Mouse (Mus musculus) kidney, postnatal 0 days (tissue): ENCODE results near the gene Coq4. TPM values are rescaled to one million over a fixed set of nuclear protein-coding genes. Genes with fewer than 3 reads are reported as not detected.

Experiments used
- ATAC-seq: fragments of 200-750 bp; cut with Nextera tagmentation; replicated peaks from 2 replicates; pipeline ENCODE4 v1.8.0; 2017; ENCODE audit warnings: low read depth, moderate number of reproducible peaks, moderate TSS enrichment, moderate library complexity; ENCODE audit not compliant: low FRiP score
- DNase-seq: peaks from one replicate; pipeline ENCODE4 v3.0.0-alpha.2; 2016; ENCODE audit warnings: low spot score
- H3K27ac ChIP-seq: fragments of 300-500 bp; sonication (generic); 2 replicates; pipeline ENCODE4 v1.5.1; 2014; ENCODE audit warnings: mild to moderate bottlenecking
- H3K27me3 ChIP-seq: fragments of 300-500 bp; sonication (generic); 2 replicates; pipeline ENCODE4 v1.6.1; 2014; ENCODE audit warnings: low read length, mixed read lengths; ENCODE audit not compliant: insufficient read depth
- H3K36me3 ChIP-seq: fragments of 300-500 bp; sonication (generic); 2 replicates; pipeline ENCODE4 v1.6.1; 2014; ENCODE audit warnings: low read length, mixed read lengths; ENCODE audit not compliant: insufficient read depth
- H3K4me1 ChIP-seq: fragments of 300-500 bp; sonication (generic); replicated peaks from 2 replicates; pipeline ENCODE4 v1.6.1; 2014; ENCODE audit warnings: antibody characterized with exemption, low read length, mixed read lengths; ENCODE audit not compliant: insufficient read depth
- H3K4me2 ChIP-seq: fragments of 300-500 bp; sonication (generic); 2 replicates; pipeline ENCODE4 v1.6.1; 2014; ENCODE audit warnings: mild to moderate bottlenecking, low read length, moderate library complexity, mixed read lengths
- H3K4me3 ChIP-seq: fragments of 300-500 bp; sonication (generic); replicated peaks from 2 replicates; pipeline ENCODE4 v1.5.1; 2014; ENCODE audit warnings: low read depth, low read length
- H3K9ac ChIP-seq: fragments of 300-500 bp; sonication (generic); 2 replicates; pipeline ENCODE4 v1.6.1; 2014; ENCODE audit warnings: low read depth, low read length
- H3K9me3 ChIP-seq: fragments of 300-500 bp; sonication (generic); replicated peaks from 2 replicates; pipeline ENCODE4 v1.6.1; 2016; ENCODE audit warnings: low read length, inconsistent platforms, mixed read lengths
- CTCF ChIP-seq: IDR thresholded peaks from 2 replicates; pipeline ENCODE4 v1.5.1; 2016; ENCODE audit warnings: antibody characterized with exemption, low read depth, mild to moderate bottlenecking, moderate library complexity
- WGBS: fragments of 180-500 bp; shearing (Covaris S2); extraction: QIAGEN DNeasy Blood & Tissue Kit; methylation state at CpG from one replicate; pipeline ENCODE4 v1.1.7; 2014; 5-methylcytosine and 5-hydroxymethylcytosine counted together
- polyA plus RNA-seq: library from polyadenylated mRNA; unstranded; fragments of >200 nt; fragmentation: Nextera tagmentation; extraction: Ambion mirVana; gene quantifications from 2 replicates; pipeline ENCODE4 v1.2.1, GENCODE M21; 2015

Gene Coq4
- polyA plus RNA-seq: 29.3 and 31.1 TPM in 2 replicates

GRCm38 (mm10) chr2:29787104-29787917, at the start of gene Coq4:
Coq4 (plus strand) TSS chr2:29787493.
- Histone ChIP-seq H3K27ac (peak within 1 kb of the TSS; percentile 70), H3K4me1 (peaks cover 3% of the 10 kb centered on the region; the same call in 1 of the 2 replicates), H3K27me3 (no peaks in the 10 kb centered on the region), H3K9ac (peak within 1 kb of the TSS; percentile 70), H3K4me3 (peak within 1 kb of the TSS; percentile 68), H3K9me3 (no peaks in the 10 kb centered on the region), H3K36me3 (peaks cover 42% of the 10 kb centered on the region), H3K4me2 (peak within 1 kb of the TSS; percentile 90)
- 2% methylated on average over 31 of the region's 31 CpGs for WGBS
- ATAC-seq: peak; percentile 84
- DNase-seq: peak; percentile 97
- TF ChIP-seq CTCF: no peak

- H3K9ac ChIP-seq: no peak overlapping the region
- H3K36me3 ChIP-seq: peaks cover 39% of the 10 kb centered on the region; the same call in 1 of the 2 replicates
- no peak overlapping the region for H3K4me2 ChIP-seq
- no peak overlapping the region for H3K4me3 ChIP-seq
- no peaks in the 10 kb centered on the region for H3K9me3 ChIP-seq
- ATAC-seq (no peak), DNase-seq (no peak)
- 73% methylated on average over 4 of the region's 4 CpGs for WGBS
- no peak for TF ChIP-seq CTCF
- no peaks in the 10 kb centered on the region for H3K27me3 ChIP-seq
- H3K4me1 ChIP-seq: no peaks in the 10 kb centered on the region
- no peak overlapping the region; the same call in 1 of the 2 replicates for H3K27ac ChIP-seq
Measured at GRCm38 (mm10) chr2:29738799-29739198, 48.5 kb upstream of the Coq4 start.

GRCm38 (mm10) chr2:29739368-29739767, 47.9 kb upstream of the Coq4 start:
- H3K36me3 ChIP-seq: peaks cover 35% of the 10 kb centered on the region; the same call in 1 of the 2 replicates
- no peak for ATAC-seq
- WGBS: 69% methylated on average over 5 of the region's 5 CpGs

GRCm38 (mm10) chr2:29741207-29741606, 46.1 kb upstream of the Coq4 start:
- Histone ChIP-seq H3K9me3 (no peaks in the 10 kb centered on the region), H3K36me3 (peaks cover 20% of the 10 kb centered on the region; the same call in 1 of the 2 replicates), H3K4me1 (no peaks in the 10 kb centered on the region), H3K9ac (no peak overlapping the region), H3K4me3 (no peak overlapping the region), H3K27me3 (no peaks in the 10 kb centered on the region), H3K4me2 (no peak overlapping the region), H3K27ac (no peak overlapping the region)
- 91% methylated on average over 6 of the region's 6 CpGs for WGBS
- TF ChIP-seq CTCF: no peak
- ATAC-seq: no peak
- DNase-seq: no peak

More at GRCm38 (mm10) chr2:29739368-29739767, 47.9 kb upstream of the Coq4 start:
- Histone ChIP-seq H3K4me1 (no peaks in the 10 kb centered on the region), H3K4me3 (no peak overlapping the region), H3K4me2 (no peak overlapping the region), H3K9ac (no peak overlapping the region), H3K27me3 (no peaks in the 10 kb centered on the region), H3K27ac (no peak overlapping the region), H3K9me3 (no peaks in the 10 kb centered on the region)
- DNase-seq: no peak
- peak; percentile 49; the same call in 1 of the 2 replicates for TF ChIP-seq CTCF

- Histone ChIP-seq H3K4me3 (no peak overlapping the region), H3K4me1 (peaks cover 8% of the 10 kb centered on the region; the same call in 1 of the 2 replicates), H3K36me3 (no peaks in the 10 kb centered on the region), H3K4me2 (no peak overlapping the region), H3K9me3 (no peaks in the 10 kb centered on the region), H3K27me3 (0 out of 2 replicates have a peak, but pooled peaks cover 5% of the 10 kb centered on the region), H3K9ac (no peak overlapping the region), H3K27ac (no peak overlapping the region; the same call in 1 of the 2 replicates)
- no peak for TF ChIP-seq CTCF
- DNase-seq (no peak), ATAC-seq (no peak)
- WGBS: 72% methylated on average over 6 of the region's 6 CpGs
Measured at GRCm38 (mm10) chr2:29744256-29744655, 43.0 kb upstream of the Coq4 start.

- no peaks in the 10 kb centered on the region for H3K36me3 ChIP-seq
- no peak for TF ChIP-seq CTCF
Measured at GRCm38 (mm10) chr2:29747188-29747782, 40.0 kb upstream of the Coq4 start.

More at GRCm38 (mm10) chr2:29747188-29747782, 40.0 kb upstream of the Coq4 start:
- Histone ChIP-seq H3K9me3 (no peaks in the 10 kb centered on the region), H3K4me2 (peak overlapping the region; percentile 59), H3K27me3 (peaks cover 13% of the 10 kb centered on the region; the same call in 1 of the 2 replicates), H3K27ac (no peak overlapping the region; the same call in 1 of the 2 replicates), H3K9ac (peak overlapping the region; percentile 40; the same call in 1 of the 2 replicates), H3K4me1 (peaks cover 16% of the 10 kb centered on the region; the same call in 1 of the 2 replicates), H3K4me3 (peak overlapping the region; percentile 32)
- no peak for ATAC-seq
- DNase-seq: no peak
- WGBS: 4% methylated on average over 39 of the region's 50 CpGs
